Comparison of ENCODE assay signal across 8 mouse cellular contexts in the genomic region with DNA sequence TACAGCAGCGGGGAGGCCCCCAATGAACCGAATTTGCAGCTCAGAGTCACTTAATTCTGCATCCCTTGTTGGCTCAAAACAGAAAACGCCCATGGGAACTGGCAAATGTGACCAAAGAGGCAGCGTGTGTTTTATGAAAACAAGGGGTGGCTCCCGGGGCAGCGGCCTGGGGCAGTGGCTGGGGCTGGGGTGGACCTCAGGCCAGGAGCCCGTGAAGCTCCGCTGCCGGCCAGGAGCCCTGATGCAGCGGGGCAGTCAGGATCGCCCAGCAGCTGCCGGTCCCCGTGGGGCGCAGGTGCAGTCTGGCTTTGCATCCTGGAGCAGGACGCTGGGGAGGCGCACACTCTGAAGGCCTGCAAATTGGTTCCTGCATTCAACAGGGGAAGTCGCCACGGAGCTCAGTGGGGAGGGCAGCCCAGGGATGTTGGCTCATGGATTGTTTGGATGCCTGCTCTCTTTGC.
DNase-seq lines count a peak whose midpoint lies in the region; ATAC-seq lines count a peak whose summit lies in the region.

No protein-coding gene starts in this region.

- no peaks in the 10 kb centered on the region for H3K9me3 ChIP-seq in heart, embryonic 11.5 days (replicated peaks; ENCODE audit: control insufficient read depth, low read length)

- peak overlapping the region; percentile 51 for H3K4me2 ChIP-seq in heart, embryonic 11.5 days

- no peak overlapping the region for H3K27ac ChIP-seq in heart, embryonic 11.5 days (ENCODE audit: low read depth, low read length)

- intact Hi-C loops in heart, postnatal 25 days (cut with DNase I): no loop called here

- peak overlapping the region; percentile 50; the same call in 1 of the 2 replicates for H3K9ac ChIP-seq in heart, embryonic 11.5 days (ENCODE audit: low read depth, low read length)

- H3K4me1 ChIP-seq in heart, embryonic 11.5 days (ENCODE audit: control insufficient read depth, insufficient read depth, low read length): peaks cover 4% of the 10 kb centered on the region; the same call in 1 of the 2 replicates

- H3K27me3 ChIP-seq in heart, embryonic 11.5 days (ENCODE audit: control insufficient read depth, insufficient read depth, low read length): no peaks in the 10 kb centered on the region

- H3K36me3 ChIP-seq in heart, embryonic 11.5 days (ENCODE audit: control insufficient read depth, insufficient read depth, low read length): no peaks in the 10 kb centered on the region

- H3K4me3 ChIP-seq in heart, embryonic 11.5 days (ENCODE audit: low read depth, low read length): peak overlapping the region; percentile 11; the same call in 1 of the 2 replicates

- no peak for DNase-seq in heart, postnatal 25 days (ENCODE audit: low spot score)
- DNase-seq in T-cell, adult 2 months (ENCODE audit: low spot score): peak; percentile 4
- DNase-seq in gastrocnemius, postnatal 10 days: peak; percentile 38
- DNase-seq in liver: peak; percentile 21
- DNase-seq in retina, embryonic 14.5 days (ENCODE audit: low spot score): peak; percentile 29
- DNase-seq in adipocyte (ENCODE audit: low spot score): no peak
- DNase-seq in left cerebral cortex, adult 9 months (ENCODE audit: low spot score in 2 of 2): no peak

- WGBS in heart, embryonic 11.5 days (ENCODE audit: insufficient replicate concordance): 9% methylated on average over 18 of the region's 18 CpGs

- ATAC-seq in heart, embryonic 11.5 days (replicated peaks; ENCODE audit: insufficient number of reproducible peaks, low FRiP score, low TSS enrichment): no peak

Comparison
In these comparisons a context has a peak if more than half of its experiments do, and no peak if none do; other contexts are left out.
1. DNase-seq: peak in T-cell, adult 2 months (single experiment), gastrocnemius, postnatal 10 days (single experiment), liver (single experiment) and retina, embryonic 14.5 days (single experiment); none in heart, postnatal 25 days (single experiment), adipocyte (single experiment) and left cerebral cortex, adult 9 months (0 of 2).